Mouse (Mus musculus): ENCODE data around the gene Gm21974. TPM values are rescaled to one million over a fixed set of nuclear protein-coding genes. Genes with fewer than 3 reads are reported as not detected.

Gm21974 gene
- polyA plus RNA-seq, 1 experiment from 2014 or later: not detected

DNA sequence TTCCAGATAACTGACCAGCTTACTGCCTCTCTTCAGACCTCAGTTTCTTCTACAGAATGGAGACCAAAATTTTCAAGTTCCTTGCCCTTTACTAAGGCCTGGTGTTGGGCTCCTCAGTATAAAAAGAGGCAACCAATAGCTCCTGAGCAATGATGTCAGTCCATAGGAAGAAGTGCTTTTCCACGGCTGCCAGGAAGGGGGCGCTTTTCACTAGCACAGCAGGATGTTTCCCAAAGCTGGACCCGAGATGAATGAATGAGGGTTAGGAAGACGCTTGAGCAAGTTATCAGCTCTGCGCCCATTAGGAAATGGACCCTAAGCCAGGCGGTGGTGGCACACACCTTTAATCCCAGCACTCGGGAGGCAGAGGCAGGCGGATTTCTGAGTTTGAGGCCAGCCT is 26.3 kb upstream of the Gm21974 start:
- TF ChIP-seq CTCF (IDR thresholded peaks at IDR 0.05): peak; percentile 73
- no peak for TF ChIP-seq EP300 (IDR thresholded peaks at IDR 0.05)
- ATAC-seq (no peak), DNase-seq (ENCODE audit: low spot score) (peak; percentile 81)
- Histone ChIP-seq H3K27me3 (replicated peaks; ENCODE audit: insufficient read depth, low read length) (no peaks in the 10 kb centered on the region), H3K4me3 (ENCODE audit: low read depth, low read length) (no peak overlapping the region), H3K4me2 (replicated peaks; ENCODE audit: low read depth, low read length) (no peak overlapping the region), H3K36me3 (ENCODE audit: insufficient read depth, low read length) (peaks cover 19% of the 10 kb centered on the region; the same call in 1 of the 2 replicates), H3K9me3 (ENCODE audit: low read length) (no peaks in the 10 kb centered on the region), H3K4me1 (ENCODE audit: insufficient read depth, low read depth, low read length) (peaks cover 4% of the 10 kb centered on the region; the same call in 1 of the 2 replicates), H3K9ac (replicated peaks; ENCODE audit: low read depth) (no peak overlapping the region), H3K27ac (ENCODE audit: low read length) (no peak overlapping the region)
- 58% methylated on average over 8 of the region's 8 CpGs for WGBS

DNA sequence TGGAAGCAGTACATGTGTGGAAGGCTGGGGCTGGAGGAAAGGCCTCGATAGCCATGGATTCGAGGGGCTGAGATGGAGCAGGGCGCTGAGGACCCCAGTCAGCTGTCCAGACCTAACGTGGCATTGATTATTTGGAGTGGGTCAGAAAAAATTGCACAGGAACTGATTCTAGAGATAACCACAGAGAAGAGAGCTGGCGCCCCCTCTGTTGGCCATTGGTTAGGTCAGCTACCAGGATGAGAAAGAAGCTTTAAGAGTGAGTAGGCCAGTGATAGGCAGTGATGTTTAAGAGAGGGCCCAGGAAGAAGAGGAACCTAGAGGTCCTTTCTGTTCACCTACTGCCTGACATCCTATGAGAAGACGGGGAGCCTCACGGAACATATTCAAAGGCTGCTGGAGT is 24.0 kb upstream of the Gm21974 start:
- WGBS: 70% methylated on average over 7 of the region's 7 CpGs
- Histone ChIP-seq H3K36me3 (ENCODE audit: insufficient read depth, low read length) (peaks cover 19% of the 10 kb centered on the region; the same call in 1 of the 2 replicates), H3K4me2 (replicated peaks; ENCODE audit: low read depth, low read length) (no peak overlapping the region), H3K27me3 (replicated peaks; ENCODE audit: insufficient read depth, low read length) (no peaks in the 10 kb centered on the region), H3K9me3 (ENCODE audit: low read length) (no peaks in the 10 kb centered on the region), H3K4me3 (ENCODE audit: low read depth, low read length) (no peak overlapping the region), H3K4me1 (ENCODE audit: insufficient read depth, low read depth, low read length) (peaks cover 4% of the 10 kb centered on the region; the same call in 1 of the 2 replicates), H3K9ac (replicated peaks; ENCODE audit: low read depth) (no peak overlapping the region), H3K27ac (ENCODE audit: low read length) (no peak overlapping the region)
- TF ChIP-seq CTCF (IDR thresholded peaks at IDR 0.05): peak; percentile 60
- TF ChIP-seq EP300 (IDR thresholded peaks at IDR 0.05): no peak
- ATAC-seq: no peak
- DNase-seq (ENCODE audit: low spot score): no peak

DNA sequence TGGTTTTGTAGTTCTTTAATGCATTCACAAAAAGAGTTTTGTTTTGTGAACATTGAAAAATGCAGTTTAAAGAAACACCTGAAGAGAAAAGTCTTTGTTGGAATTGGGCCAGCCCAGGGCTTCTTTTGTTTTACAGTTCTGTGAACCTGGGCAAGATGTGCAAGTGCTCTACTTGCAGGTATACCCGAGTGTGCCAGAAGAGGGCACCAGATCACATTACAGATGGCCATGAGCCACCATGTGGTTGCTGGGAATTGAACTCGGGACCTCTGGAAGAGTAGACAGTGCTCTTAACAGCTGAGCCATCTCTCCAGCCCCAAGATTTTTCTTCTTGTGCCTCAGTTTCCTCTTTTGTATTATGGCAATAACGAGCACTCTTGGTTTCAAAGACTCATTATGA is 22.9 kb upstream of the Gm21974 start:
- Histone ChIP-seq H3K27ac (ENCODE audit: low read length) (no peak overlapping the region), H3K4me3 (ENCODE audit: low read depth, low read length) (no peak overlapping the region), H3K27me3 (replicated peaks; ENCODE audit: insufficient read depth, low read length) (no peaks in the 10 kb centered on the region), H3K9me3 (ENCODE audit: low read length) (no peaks in the 10 kb centered on the region), H3K36me3 (ENCODE audit: insufficient read depth, low read length) (peaks cover 14% of the 10 kb centered on the region; the same call in 1 of the 2 replicates), H3K4me2 (replicated peaks; ENCODE audit: low read depth, low read length) (no peak overlapping the region), H3K9ac (replicated peaks; ENCODE audit: low read depth) (no peak overlapping the region), H3K4me1 (ENCODE audit: insufficient read depth, low read depth, low read length) (peaks cover 4% of the 10 kb centered on the region; the same call in 1 of the 2 replicates)
- TF ChIP-seq EP300 (IDR thresholded peaks at IDR 0.05): no peak
- peak; percentile 72 for TF ChIP-seq CTCF (IDR thresholded peaks at IDR 0.05)
- peak; percentile 67 for DNase-seq (ENCODE audit: low spot score)
- 48% methylated on average over 3 of the region's 3 CpGs for WGBS
- ATAC-seq: no peak

DNA sequence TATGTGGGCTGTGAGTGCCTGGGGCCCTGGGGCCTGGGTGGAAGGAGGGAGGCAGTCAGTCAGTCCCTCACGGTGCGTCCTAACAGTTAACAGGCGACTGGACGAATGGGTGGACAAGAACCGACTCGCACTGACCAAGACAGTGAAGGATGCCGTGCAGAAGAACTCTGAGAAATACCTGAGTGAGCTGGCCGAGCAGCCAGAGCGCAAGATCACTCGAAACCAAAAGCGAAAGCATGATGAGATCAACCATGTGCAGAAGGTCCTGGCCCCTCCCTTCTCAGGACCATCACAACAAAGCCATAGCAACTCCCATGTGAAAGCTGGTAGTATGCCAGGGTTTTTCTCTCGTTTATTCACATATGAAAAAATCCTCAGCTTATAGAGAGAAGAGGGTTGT is 20.0 kb upstream of the Gm21974 start:
- TF ChIP-seq EP300 (IDR thresholded peaks at IDR 0.05): no peak
- TF ChIP-seq CTCF (IDR thresholded peaks at IDR 0.05): no peak
- no peaks in the 10 kb centered on the region for H3K27me3 ChIP-seq (replicated peaks; ENCODE audit: insufficient read depth, low read length)
- H3K4me1 ChIP-seq (ENCODE audit: insufficient read depth, low read depth, low read length): 0 out of 2 replicates have a peak, but pooled peaks cover 6% of the 10 kb centered on the region
- H3K9me3 ChIP-seq (ENCODE audit: low read length): no peaks in the 10 kb centered on the region
- H3K4me2 ChIP-seq (replicated peaks; ENCODE audit: low read depth, low read length): no peak overlapping the region
- no peak overlapping the region for H3K27ac ChIP-seq (ENCODE audit: low read length)
- H3K9ac ChIP-seq (replicated peaks; ENCODE audit: low read depth): no peak overlapping the region
- H3K36me3 ChIP-seq (ENCODE audit: insufficient read depth, low read length): peaks cover 14% of the 10 kb centered on the region; the same call in 1 of the 2 replicates
- no peak for DNase-seq (ENCODE audit: low spot score)
- ATAC-seq: no peak
- WGBS: 91% methylated on average over 12 of the region's 12 CpGs
- no peak overlapping the region for H3K4me3 ChIP-seq (ENCODE audit: low read depth, low read length)

DNA sequence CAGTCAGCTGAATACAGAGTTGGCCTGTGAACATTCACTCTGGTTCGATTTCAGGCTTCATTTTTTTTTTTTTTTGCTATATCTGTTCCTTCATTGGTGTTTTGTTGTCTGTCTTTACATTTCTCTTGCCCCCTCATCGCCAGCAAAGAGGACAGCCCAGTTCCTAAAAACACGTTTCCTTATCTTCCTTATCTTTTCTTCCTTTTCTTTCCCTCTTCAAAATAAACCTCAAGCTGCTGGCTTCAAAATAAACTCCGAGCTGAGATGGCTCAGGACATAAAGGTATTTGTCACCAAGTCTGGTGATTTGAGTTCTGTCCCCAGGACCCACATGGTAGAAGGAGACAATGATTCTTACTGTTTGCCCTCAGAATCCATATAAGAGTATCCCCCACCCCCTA is 17.7 kb upstream of the Gm21974 start:
- Histone ChIP-seq H3K27me3 (replicated peaks; ENCODE audit: insufficient read depth, low read length) (no peaks in the 10 kb centered on the region), H3K4me3 (ENCODE audit: low read depth, low read length) (peak overlapping the region; percentile 95), H3K36me3 (ENCODE audit: insufficient read depth, low read length) (peaks cover 23% of the 10 kb centered on the region), H3K9ac (replicated peaks; ENCODE audit: low read depth) (peak overlapping the region; percentile 71; the same call in 1 of the 2 replicates), H3K27ac (ENCODE audit: low read length) (peak overlapping the region; percentile 90; the same call in 1 of the 2 replicates), H3K9me3 (ENCODE audit: low read length) (no peaks in the 10 kb centered on the region), H3K4me2 (replicated peaks; ENCODE audit: low read depth, low read length) (peak overlapping the region; percentile 62), H3K4me1 (ENCODE audit: insufficient read depth, low read depth, low read length) (0 out of 2 replicates have a peak, but pooled peaks cover 6% of the 10 kb centered on the region)
- TF ChIP-seq CTCF (IDR thresholded peaks at IDR 0.05) (no peak), EP300 (IDR thresholded peaks at IDR 0.05) (no peak)
- no peak for ATAC-seq
- DNase-seq (ENCODE audit: low spot score): no peak
- WGBS: 16% methylated on average over 4 of the region's 4 CpGs

DNA sequence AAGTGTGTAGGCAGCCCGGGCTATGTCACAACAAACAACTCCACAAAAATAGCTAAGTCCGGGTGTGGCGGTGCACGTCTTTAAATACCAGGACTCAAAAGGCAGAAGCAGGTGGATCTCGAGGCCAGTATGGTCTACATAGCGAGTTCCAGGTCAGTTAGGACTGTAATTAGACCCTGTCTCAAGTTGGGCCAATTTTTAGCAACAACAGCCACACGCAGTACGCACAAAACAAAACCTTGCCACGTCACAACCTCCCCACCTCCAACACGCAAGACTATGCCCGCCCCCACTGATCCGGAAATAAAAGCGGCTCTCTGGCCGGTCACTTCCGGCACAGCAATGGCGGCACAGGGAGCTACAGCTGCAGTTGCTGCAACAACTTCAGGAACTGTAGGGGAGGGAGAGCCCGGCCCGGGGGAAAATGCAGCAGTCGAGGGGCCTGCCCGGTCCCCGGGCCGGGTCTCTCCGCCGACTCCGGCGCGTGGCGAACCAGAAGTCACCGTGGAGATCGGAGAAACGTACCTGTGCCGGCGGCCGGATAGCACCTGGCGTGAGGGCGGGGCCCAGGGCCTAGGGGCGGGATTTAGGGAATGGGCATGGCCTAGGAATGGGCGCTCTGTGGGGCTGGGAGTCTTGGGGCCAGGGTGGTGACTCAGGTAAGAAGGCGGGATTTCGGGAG is 17.1 kb upstream of the Gm21974 start, which contains the start of gene Kat8:
TSS of gene Kat8 (plus strand) at position 327 of the 682 bp plus-strand sequence.
- peak within 1 kb of the TSS; percentile 71 for H3K9ac ChIP-seq (replicated peaks; ENCODE audit: low read depth)
- under 1% methylated on average over 40 of the region's 40 CpGs for WGBS
- no peaks in the 10 kb centered on the region for H3K27me3 ChIP-seq (replicated peaks; ENCODE audit: insufficient read depth, low read length)
- peak within 1 kb of the TSS; percentile 62 for H3K4me2 ChIP-seq (replicated peaks; ENCODE audit: low read depth, low read length)
- no peaks in the 10 kb centered on the region for H3K9me3 ChIP-seq (ENCODE audit: low read length)
- DNase-seq (ENCODE audit: low spot score): peak; percentile 97
- peak; percentile 98 for ATAC-seq
- H3K4me3 ChIP-seq (ENCODE audit: low read depth, low read length): peak within 1 kb of the TSS; percentile 95
- H3K4me1 ChIP-seq (ENCODE audit: insufficient read depth, low read depth, low read length): 0 out of 2 replicates have a peak, but pooled peaks cover 6% of the 10 kb centered on the region
- TF ChIP-seq EP300 (IDR thresholded peaks at IDR 0.05): no peak
- TF ChIP-seq CTCF (IDR thresholded peaks at IDR 0.05): no peak
- H3K27ac ChIP-seq (ENCODE audit: low read length): peak within 1 kb of the TSS; percentile 90
- H3K36me3 ChIP-seq (ENCODE audit: insufficient read depth, low read length): peaks cover 24% of the 10 kb centered on the region
